Mouse (Mus musculus): ENCODE results near the gene Csnk1g1. TPM values are rescaled to one million over a fixed set of nuclear protein-coding genes. Genes with fewer than 3 reads are reported as not detected.

Csnk1g1 gene
- polyA plus RNA-seq, 1 experiment from 2014 or later, result 30.2 TPM

GRCm38 (mm10) chr9:65909301-65909801 lies 627 bp downstream of the Csnk1g1 start:
- 1% methylated on average over 30 of the region's 34 CpGs for WGBS
- peak overlapping the region; percentile 81 for H3K4me3 ChIP-seq (ENCODE audit: low read depth, low read length)
- no peaks in the 10 kb centered on the region for H3K9me3 ChIP-seq (ENCODE audit: control insufficient read depth, low read length)
- peaks cover 6% of the 10 kb centered on the region; the same call in 1 of the 2 replicates for H3K4me1 ChIP-seq (ENCODE audit: control insufficient read depth, insufficient read depth, low read length)
- no peaks in the 10 kb centered on the region for H3K27me3 ChIP-seq (ENCODE audit: control insufficient read depth, insufficient read depth, low read length)
- H3K27ac ChIP-seq (ENCODE audit: low read depth, low read length), result peak overlapping the region; percentile 75
- peak; percentile 65; the same call in 1 of the 2 replicates for ATAC-seq (ENCODE audit: low read depth)
- peak overlapping the region; percentile 73 for H3K9ac ChIP-seq (replicated peaks; ENCODE audit: low read depth, low read length)
- H3K36me3 ChIP-seq (ENCODE audit: control insufficient read depth, insufficient read depth, low read length), result no peaks in the 10 kb centered on the region
- peak overlapping the region; percentile 78 for H3K4me2 ChIP-seq (ENCODE audit: low read depth, low read length)

GRCm38 (mm10) chr9:65909837-65910236 lies 1.1 kb downstream of the Csnk1g1 start:
- H3K9ac ChIP-seq (replicated peaks; ENCODE audit: low read depth, low read length), result peak overlapping the region; percentile 73
- no peak for ATAC-seq (ENCODE audit: low read depth)
- no peaks in the 10 kb centered on the region for H3K36me3 ChIP-seq (ENCODE audit: control insufficient read depth, insufficient read depth, low read length)
- H3K27ac ChIP-seq (ENCODE audit: low read depth, low read length), result peak overlapping the region; percentile 75; the same call in 1 of the 2 replicates
- H3K4me1 ChIP-seq (ENCODE audit: control insufficient read depth, insufficient read depth, low read length), result peaks cover 6% of the 10 kb centered on the region; the same call in 1 of the 2 replicates
- peak overlapping the region; percentile 81 for H3K4me3 ChIP-seq (ENCODE audit: low read depth, low read length)
- H3K27me3 ChIP-seq (ENCODE audit: control insufficient read depth, insufficient read depth, low read length), result no peaks in the 10 kb centered on the region
- peak overlapping the region; percentile 78 for H3K4me2 ChIP-seq (ENCODE audit: low read depth, low read length)
- H3K9me3 ChIP-seq (ENCODE audit: control insufficient read depth, low read length), result no peaks in the 10 kb centered on the region
- 9% methylated on average over 4 of the region's 4 CpGs for WGBS

GRCm38 (mm10) chr9:65913976-65914375 lies 5.3 kb downstream of the Csnk1g1 start:
- H3K4me1 ChIP-seq (ENCODE audit: control insufficient read depth, insufficient read depth, low read length), result peaks cover 2% of the 10 kb centered on the region; the same call in 1 of the 2 replicates
- WGBS, result 69% methylated on average over 2 of the region's 2 CpGs
- no peak overlapping the region for H3K27ac ChIP-seq (ENCODE audit: low read depth, low read length)
- no peak for ATAC-seq (ENCODE audit: low read depth)
- H3K9me3 ChIP-seq (ENCODE audit: control insufficient read depth, low read length), result no peaks in the 10 kb centered on the region
- no peaks in the 10 kb centered on the region for H3K27me3 ChIP-seq (ENCODE audit: control insufficient read depth, insufficient read depth, low read length)
- H3K4me2 ChIP-seq (ENCODE audit: low read depth, low read length), result no peak overlapping the region
- H3K36me3 ChIP-seq (ENCODE audit: control insufficient read depth, insufficient read depth, low read length), result no peaks in the 10 kb centered on the region
- no peak overlapping the region for H3K9ac ChIP-seq (replicated peaks; ENCODE audit: low read depth, low read length)
- H3K4me3 ChIP-seq (ENCODE audit: low read depth, low read length), result no peak overlapping the region

GRCm38 (mm10) chr9:65917015-65917414 lies 8.3 kb downstream of the Csnk1g1 start:
- H3K4me3 ChIP-seq (ENCODE audit: low read depth, low read length), result no peak overlapping the region
- H3K4me1 ChIP-seq (ENCODE audit: control insufficient read depth, insufficient read depth, low read length), result no peaks in the 10 kb centered on the region
- H3K27me3 ChIP-seq (ENCODE audit: control insufficient read depth, insufficient read depth, low read length), result no peaks in the 10 kb centered on the region
- H3K27ac ChIP-seq (ENCODE audit: low read depth, low read length), result no peak overlapping the region
- H3K36me3 ChIP-seq (ENCODE audit: control insufficient read depth, insufficient read depth, low read length), result no peaks in the 10 kb centered on the region
- H3K4me2 ChIP-seq (ENCODE audit: low read depth, low read length), result no peak overlapping the region
- ATAC-seq (ENCODE audit: low read depth), result no peak
- 94% methylated on average over 1 of the region's 1 CpGs for WGBS
- H3K9ac ChIP-seq (replicated peaks; ENCODE audit: low read depth, low read length), result no peak overlapping the region
- H3K9me3 ChIP-seq (ENCODE audit: control insufficient read depth, low read length), result no peaks in the 10 kb centered on the region

GRCm38 (mm10) chr9:65928456-65928855 lies 19.7 kb downstream of the Csnk1g1 start:
- no peaks in the 10 kb centered on the region for H3K36me3 ChIP-seq (ENCODE audit: control insufficient read depth, insufficient read depth, low read length)
- no peak overlapping the region for H3K27ac ChIP-seq (ENCODE audit: low read depth, low read length)
- no peak overlapping the region for H3K4me2 ChIP-seq (ENCODE audit: low read depth, low read length)
- H3K4me3 ChIP-seq (ENCODE audit: low read depth, low read length), result no peak overlapping the region
- no peak overlapping the region for H3K9ac ChIP-seq (replicated peaks; ENCODE audit: low read depth, low read length)
- H3K27me3 ChIP-seq (ENCODE audit: control insufficient read depth, insufficient read depth, low read length), result no peaks in the 10 kb centered on the region
- H3K9me3 ChIP-seq (ENCODE audit: control insufficient read depth, low read length), result no peaks in the 10 kb centered on the region
- H3K4me1 ChIP-seq (ENCODE audit: control insufficient read depth, insufficient read depth, low read length), result no peaks in the 10 kb centered on the region
- no peak for ATAC-seq (ENCODE audit: low read depth)

GRCm38 (mm10) chr9:65929826-65930225 lies 21.1 kb downstream of the Csnk1g1 start:
- no peaks in the 10 kb centered on the region for H3K4me1 ChIP-seq (ENCODE audit: control insufficient read depth, insufficient read depth, low read length)
- H3K36me3 ChIP-seq (ENCODE audit: control insufficient read depth, insufficient read depth, low read length), result no peaks in the 10 kb centered on the region
- no peak overlapping the region for H3K27ac ChIP-seq (ENCODE audit: low read depth, low read length)
- no peak overlapping the region for H3K4me3 ChIP-seq (ENCODE audit: low read depth, low read length)
- no peak for ATAC-seq (ENCODE audit: low read depth)
- no peaks in the 10 kb centered on the region for H3K9me3 ChIP-seq (ENCODE audit: control insufficient read depth, low read length)
- H3K4me2 ChIP-seq (ENCODE audit: low read depth, low read length), result no peak overlapping the region
- no peaks in the 10 kb centered on the region for H3K27me3 ChIP-seq (ENCODE audit: control insufficient read depth, insufficient read depth, low read length)
- no peak overlapping the region for H3K9ac ChIP-seq (replicated peaks; ENCODE audit: low read depth, low read length)

- 83% methylated on average over 2 of the region's 2 CpGs for whole genome bisulfite sequencing
Measured at GRCm38 (mm10) chr9:65937566-65937965, 28.8 kb downstream of the Csnk1g1 start.

GRCm38 (mm10) chr9:65951082-65951587 lies 42.4 kb downstream of the Csnk1g1 start:
- WGBS, result 91% methylated on average over 3 of the region's 3 CpGs
- Histone ChIP-seq H3K4me2 (ENCODE audit: low read depth, low read length) (no peak overlapping the region), H3K9me3 (ENCODE audit: control insufficient read depth, low read length) (no peaks in the 10 kb centered on the region), H3K27ac (ENCODE audit: low read depth, low read length) (no peak overlapping the region), H3K27me3 (ENCODE audit: control insufficient read depth, insufficient read depth, low read length) (no peaks in the 10 kb centered on the region), H3K4me1 (ENCODE audit: control insufficient read depth, insufficient read depth, low read length) (no peaks in the 10 kb centered on the region), H3K9ac (replicated peaks; ENCODE audit: low read depth, low read length) (no peak overlapping the region), H3K36me3 (ENCODE audit: control insufficient read depth, insufficient read depth, low read length) (no peaks in the 10 kb centered on the region), H3K4me3 (ENCODE audit: low read depth, low read length) (no peak overlapping the region)
- ATAC-seq (ENCODE audit: low read depth), result no peak

More at GRCm38 (mm10) chr9:65937566-65937965, 28.8 kb downstream of the Csnk1g1 start:
- Histone ChIP-seq H3K27me3 (ENCODE audit: control insufficient read depth, insufficient read depth, low read length) (no peaks in the 10 kb centered on the region), H3K36me3 (ENCODE audit: control insufficient read depth, insufficient read depth, low read length) (no peaks in the 10 kb centered on the region), H3K4me2 (ENCODE audit: low read depth, low read length) (no peak overlapping the region), H3K27ac (ENCODE audit: low read depth, low read length) (no peak overlapping the region), H3K9me3 (ENCODE audit: control insufficient read depth, low read length) (no peaks in the 10 kb centered on the region), H3K4me3 (ENCODE audit: low read depth, low read length) (no peak overlapping the region), H3K9ac (replicated peaks; ENCODE audit: low read depth, low read length) (no peak overlapping the region), H3K4me1 (ENCODE audit: control insufficient read depth, insufficient read depth, low read length) (no peaks in the 10 kb centered on the region)
- no peak for ATAC-seq (ENCODE audit: low read depth)

- H3K36me3 ChIP-seq (ENCODE audit: control insufficient read depth, insufficient read depth, low read length), result no peaks in the 10 kb centered on the region
- no peak overlapping the region for H3K4me3 ChIP-seq (ENCODE audit: low read depth, low read length)
- no peak overlapping the region for H3K27ac ChIP-seq (ENCODE audit: low read depth, low read length)
- no peak overlapping the region for H3K4me2 ChIP-seq (ENCODE audit: low read depth, low read length)
- no peaks in the 10 kb centered on the region for H3K4me1 ChIP-seq (ENCODE audit: control insufficient read depth, insufficient read depth, low read length)
- 87% methylated on average over 3 of the region's 3 CpGs for WGBS
- ATAC-seq (ENCODE audit: low read depth), result no peak
- H3K9ac ChIP-seq (replicated peaks; ENCODE audit: low read depth, low read length), result no peak overlapping the region
- no peaks in the 10 kb centered on the region for H3K27me3 ChIP-seq (ENCODE audit: control insufficient read depth, insufficient read depth, low read length)
- no peaks in the 10 kb centered on the region for H3K9me3 ChIP-seq (ENCODE audit: control insufficient read depth, low read length)
Measured at GRCm38 (mm10) chr9:65970009-65970408, 61.3 kb downstream of the Csnk1g1 start.

Measured in neural tube, embryonic 14.5 days (tissue).